Mouse (Mus musculus) ES-E14 (cell line): ENCODE measurements at regions not wholly inside any gene's neighbourhood (a gene's known extent, or its start where the extent isn't known, plus 50 kb on each side); places are given as distances from the start of the nearest gene placed in this dataset.
"Not testable (repeated sequence)": the region's sequence is repeated elsewhere in the genome, so short reads cannot be mapped to it uniquely, and the experiment has no call there.

Experiments
- CHD2 ChIP-seq: IDR thresholded peaks from 2 replicates; pipeline ENCODE4 v1.6.1; 2014; ENCODE audit warnings: mild to moderate bottlenecking, low read depth, low read length, inconsistent platforms
- ZC3H11A ChIP-seq: IDR thresholded peaks from 2 replicates; pipeline ENCODE4 v1.6.1; 2012; ENCODE audit warnings: low read depth, mild to moderate bottlenecking, inconsistent platforms, low read length, borderline replicate concordance
- ZNF384 ChIP-seq: IDR thresholded peaks from 2 replicates; pipeline ENCODE4 v1.6.1; 2012; ENCODE audit warnings: low read depth, low read length, inconsistent platforms

DNA sequence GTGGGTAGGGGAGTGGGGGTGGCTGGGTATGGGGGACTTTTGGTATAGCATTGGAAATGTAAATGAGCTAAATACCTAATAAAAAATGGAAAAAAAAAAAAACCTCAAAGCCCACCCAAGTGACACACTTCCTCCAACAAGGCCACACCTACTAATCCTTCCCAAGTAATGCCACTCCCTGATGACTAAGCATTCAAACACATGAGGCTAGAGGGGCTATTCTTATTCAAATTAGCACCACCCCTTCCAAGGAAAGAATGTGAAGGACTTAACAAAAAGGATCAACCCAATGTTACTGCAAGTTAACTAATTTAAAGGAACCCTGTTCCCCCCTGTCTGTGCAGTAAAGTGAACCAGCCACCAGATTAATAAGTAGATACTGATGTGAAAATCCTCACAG lies 53.7 kb upstream of the Spata13 start:
- TF ChIP-seq CHD2, ZC3H11A: not testable (repeated sequence)
- TF ChIP-seq ZNF384, result 0 out of 2 replicates have a peak, but pooled peaks have one; percentile 26
